Mouse (Mus musculus): ENCODE data around the gene Fat2. TPM values are rescaled to one million over a fixed set of nuclear protein-coding genes. Genes with fewer than 3 reads are reported as not detected.

Gene Fat2
- total RNA-seq, 2 experiments from 2014 or later = 0.25 to 0.61 TPM

GRCm38 (mm10) chr11:55358094-55358783 lies 21.9 kb upstream of the Fat2 start:
- no peak for DNase-seq (ENCODE audit: low spot score in 2 of 2)
- H3K27ac ChIP-seq = no peak overlapping the region
- no peak overlapping the region for H3K4me3 ChIP-seq
- TF ChIP-seq CTCF (conservative IDR thresholded peaks at IDR 0.05) = no peak

GRCm38 (mm10) chr11:55356846-55357245 lies 20.5 kb upstream of the Fat2 start:
- no peak overlapping the region for H3K4me3 ChIP-seq
- TF ChIP-seq CTCF (conservative IDR thresholded peaks at IDR 0.05) = no peak
- H3K27ac ChIP-seq = no peak overlapping the region
- DNase-seq (ENCODE audit: low spot score in 2 of 2) = no peak

- TF ChIP-seq CTCF (conservative IDR thresholded peaks at IDR 0.05) = no peak
- Histone ChIP-seq H3K4me3 (no peak overlapping the region), H3K27ac (no peak overlapping the region)
- no peak for DNase-seq (ENCODE audit: low spot score in 2 of 2)
Measured at GRCm38 (mm10) chr11:55341961-55342371, 5.6 kb upstream of the Fat2 start.

- no peak for TF ChIP-seq CTCF (conservative IDR thresholded peaks at IDR 0.05)
- DNase-seq (ENCODE audit: low spot score in 2 of 2) = no peak
- Histone ChIP-seq H3K27ac (no peak overlapping the region), H3K4me3 (no peak overlapping the region)
Measured at GRCm38 (mm10) chr11:55340789-55341188, 4.4 kb upstream of the Fat2 start.

GRCm38 (mm10) chr11:55337032-55337769 lies 837 bp upstream of the Fat2 start:
- no peak overlapping the region for H3K27ac ChIP-seq
- H3K4me3 ChIP-seq = no peak overlapping the region

GRCm38 (mm10) chr11:55335314-55336076 lies 869 bp downstream of the Fat2 start:
- H3K4me3 ChIP-seq = no peak overlapping the region

More at GRCm38 (mm10) chr11:55337032-55337769, 837 bp upstream of the Fat2 start:
- DNase-seq (ENCODE audit: low spot score in 2 of 2) = no peak
- no peak for TF ChIP-seq CTCF (conservative IDR thresholded peaks at IDR 0.05)

GRCm38 (mm10) chr11:55334545-55334944 lies 1.8 kb downstream of the Fat2 start:
- TF ChIP-seq CTCF (conservative IDR thresholded peaks at IDR 0.05) = no peak
- no peak for DNase-seq (ENCODE audit: low spot score in 2 of 2)
- H3K4me3 ChIP-seq = no peak overlapping the region
- H3K27ac ChIP-seq = no peak overlapping the region

More at GRCm38 (mm10) chr11:55335314-55336076, 869 bp downstream of the Fat2 start:
- DNase-seq (ENCODE audit: low spot score in 2 of 2) = no peak
- TF ChIP-seq CTCF (conservative IDR thresholded peaks at IDR 0.05) = no peak
- no peak overlapping the region for H3K27ac ChIP-seq

- no peak for DNase-seq (ENCODE audit: low spot score in 2 of 2)
- H3K27ac ChIP-seq = no peak overlapping the region
- TF ChIP-seq CTCF (conservative IDR thresholded peaks at IDR 0.05) = no peak
- no peak overlapping the region for H3K4me3 ChIP-seq
Measured at GRCm38 (mm10) chr11:55334063-55334462, 2.3 kb downstream of the Fat2 start.

GRCm38 (mm10) chr11:55329868-55330772 lies 6.2 kb downstream of the Fat2 start:
- Histone ChIP-seq H3K27ac (no peak overlapping the region), H3K4me3 (no peak overlapping the region)
- no peak for DNase-seq (ENCODE audit: low spot score in 2 of 2)
- TF ChIP-seq CTCF (conservative IDR thresholded peaks at IDR 0.05) = no peak

GRCm38 (mm10) chr11:55327558-55328409 lies 8.6 kb downstream of the Fat2 start:
- no peak overlapping the region for H3K27ac ChIP-seq
- no peak for TF ChIP-seq CTCF (conservative IDR thresholded peaks at IDR 0.05)
- no peak for DNase-seq (ENCODE audit: low spot score in 2 of 2)
- no peak overlapping the region for H3K4me3 ChIP-seq

GRCm38 (mm10) chr11:55327111-55327510 lies 9.3 kb downstream of the Fat2 start:
- H3K4me3 ChIP-seq = no peak overlapping the region
- no peak for TF ChIP-seq CTCF (conservative IDR thresholded peaks at IDR 0.05)
- H3K27ac ChIP-seq = no peak overlapping the region
- DNase-seq (ENCODE audit: low spot score in 2 of 2) = no peak

Data from layer of hippocampus, adult 2 months (tissue).